Mouse (Mus musculus): ENCODE results near the gene Csnk1d.

DNA sequence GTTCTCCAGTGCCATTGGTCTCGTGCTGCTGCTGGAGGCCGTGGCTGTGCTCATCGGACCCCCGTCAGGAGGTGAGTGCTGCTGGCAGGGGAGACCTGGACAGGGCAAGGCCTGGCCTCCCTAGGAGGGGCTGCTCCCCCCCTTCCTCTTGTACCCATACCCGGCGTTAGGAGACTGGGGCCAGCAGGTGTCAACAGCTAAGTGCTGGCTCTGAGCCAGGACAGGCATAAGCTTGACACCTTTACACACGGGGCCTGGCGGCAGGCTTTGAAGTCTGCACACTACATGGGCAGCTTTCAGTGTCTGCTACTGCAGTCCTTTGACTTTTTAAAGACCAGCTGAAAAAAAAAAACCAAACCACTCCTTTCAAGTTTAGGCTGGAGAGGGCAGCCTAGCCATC lies 34.1 kb downstream of the Csnk1d start:
- TF ChIP-seq GATA1 (IDR thresholded peaks at IDR 0.05; ENCODE audit: borderline replicate concordance, low read length) (no peak), CTCF (IDR thresholded peaks at IDR 0.05; ENCODE audit: low read depth, low read length) (no peak), TAL1 (conservative IDR thresholded peaks at IDR 0.05; ENCODE audit: low read depth, low read length) (no peak), POLR2AphosphoS5 (IDR thresholded peaks at IDR 0.05; ENCODE audit: insufficient replicate concordance, low read depth, low read length) (no peak)
